Mouse (Mus musculus) G1E (cell line): ENCODE data around the gene Atrnl1.

Experiments
- CTCF ChIP-seq: IDR thresholded peaks from 2 replicates; pipeline ENCODE4 v1.5.1; 2012; ENCODE audit warnings: low read depth, low read length, inconsistent platforms, mixed read lengths
- GATA1 ChIP-seq: IDR thresholded peaks from 2 replicates; pipeline ENCODE4 v1.6.1; 2012; ENCODE audit warnings: borderline replicate concordance, low read length, inconsistent platforms, mixed read lengths
- POLR2AphosphoS5 ChIP-seq: IDR thresholded peaks from 2 replicates; pipeline ENCODE4 v1.6.1; 2012; ENCODE audit warnings: low read depth, low read length, inconsistent platforms; ENCODE audit not compliant: insufficient replicate concordance

- TF ChIP-seq CTCF (no peak), GATA1 (no peak), POLR2AphosphoS5 (no peak)
These were observed 540.4 kb downstream of the Atrnl1 start for GRCm38 (mm10) chr19:58151257-58151656.
